Mouse (Mus musculus): ENCODE data around the gene Id3.
A peak's percentile ranks its signal among the peaks of the same experiment; 100 is the strongest.

The Id3 gene

GRCm38 (mm10) chr4:136177612-136178474, 34.5 kb downstream of the Id3 start:
- peak; percentile 60 for DNase-seq (ENCODE audit: low read depth, low spot score)

- no peak for DNase-seq (ENCODE audit: low read depth, low spot score)
These were observed 35.2 kb downstream of the Id3 start for GRCm38 (mm10) chr4:136178475-136178921.

- no peak for DNase-seq (ENCODE audit: low read depth, low spot score)
These were observed 36.2 kb downstream of the Id3 start for GRCm38 (mm10) chr4:136179456-136179855.

DNA sequence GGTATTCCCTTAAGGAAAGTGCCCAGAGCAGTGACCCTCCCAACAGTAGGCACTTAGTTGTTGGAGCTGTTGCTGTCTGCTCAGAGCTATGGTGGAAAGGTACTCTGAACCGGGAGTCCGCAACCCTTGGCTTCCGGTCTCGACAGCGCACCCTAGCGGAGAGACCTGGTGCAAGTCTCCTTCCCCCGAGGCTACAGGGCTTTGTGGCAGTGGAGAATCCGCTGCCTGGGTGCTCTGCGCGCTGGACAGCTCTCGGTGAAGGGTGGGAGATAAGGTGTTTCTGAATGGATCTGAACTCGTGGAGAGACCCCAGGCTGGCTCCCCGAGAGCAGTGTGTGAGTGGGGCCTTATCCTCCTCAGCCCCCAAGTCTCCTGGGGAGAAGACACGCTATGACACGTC, 36.7 kb downstream of the Id3 start:
- peak; percentile 78 for DNase-seq (ENCODE audit: low read depth, low spot score)

- peak; percentile 93 for DNase-seq (ENCODE audit: low read depth, low spot score)
These were observed 37.4 kb downstream of the Id3 start for GRCm38 (mm10) chr4:136180408-136181330.

- DNase-seq (ENCODE audit: low read depth, low spot score) = no peak
These were observed 38.1 kb downstream of the Id3 start for GRCm38 (mm10) chr4:136181367-136181766.

DNA sequence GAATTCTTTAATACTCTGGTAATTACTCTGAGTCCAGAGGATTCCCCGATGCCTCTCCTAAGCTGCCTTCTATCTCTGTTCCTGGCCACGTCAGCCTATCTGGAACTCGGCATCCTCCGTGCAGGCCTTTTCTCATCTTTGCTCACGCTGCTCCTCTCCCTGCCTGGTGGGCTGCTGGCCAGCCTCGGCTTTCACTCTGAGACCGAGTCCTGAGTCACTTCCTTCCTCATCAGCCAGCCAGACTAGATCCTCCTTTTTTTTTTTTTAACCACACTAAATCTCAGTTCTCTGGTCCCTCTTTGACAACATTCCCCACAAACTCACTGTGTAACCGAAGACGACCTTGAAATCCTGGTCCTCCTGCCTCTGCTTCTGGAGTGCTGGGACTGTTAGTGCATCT, 42.1 kb downstream of the Id3 start:
- peak; percentile 59 for DNase-seq (ENCODE audit: low read depth, low spot score)

GRCm38 (mm10) chr4:136186315-136186714, 43.0 kb downstream of the Id3 start:
- no peak for DNase-seq (ENCODE audit: low read depth, low spot score)

DNA sequence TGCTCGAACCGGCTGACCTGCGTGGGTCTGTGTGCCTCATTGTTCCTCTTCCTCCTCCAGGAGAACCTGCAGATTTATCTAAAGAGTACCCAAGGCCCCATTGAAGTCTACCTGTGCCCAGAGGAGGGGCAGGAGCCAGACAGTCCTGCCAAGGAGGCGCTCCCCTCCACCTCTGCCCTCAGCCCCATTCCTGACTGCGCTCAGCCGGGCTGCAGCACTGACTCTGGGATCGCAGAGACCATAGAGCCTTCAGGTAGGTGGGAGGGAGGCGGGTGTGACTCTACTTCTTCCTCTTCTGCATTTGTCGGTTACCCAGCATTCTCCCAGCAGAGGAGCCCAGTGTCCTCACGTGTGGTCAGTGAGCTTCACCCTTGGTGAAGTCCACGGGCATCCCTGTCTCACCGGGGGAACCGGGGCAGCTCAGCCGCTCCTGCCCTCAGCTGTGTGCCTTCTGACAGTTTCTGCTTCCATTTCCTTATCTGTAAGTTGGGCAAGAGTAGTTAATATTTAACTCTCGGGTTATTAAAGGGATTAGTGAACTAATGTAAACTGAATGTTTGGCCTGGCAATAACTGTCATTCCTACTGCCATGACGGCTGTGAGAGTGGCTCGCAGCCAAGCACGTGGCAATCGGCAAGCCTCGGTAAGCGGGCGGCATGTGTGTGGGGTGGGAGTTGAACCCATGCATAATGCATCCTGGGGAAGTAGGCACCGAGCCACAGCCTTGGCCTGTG, 43.6 kb downstream of the Id3 start:
- no peak for DNase-seq (ENCODE audit: low read depth, low spot score)

GRCm38 (mm10) chr4:136188973-136189737, 45.9 kb downstream of the Id3 start:
- DNase-seq (ENCODE audit: low read depth, low spot score) = no peak

DNA sequence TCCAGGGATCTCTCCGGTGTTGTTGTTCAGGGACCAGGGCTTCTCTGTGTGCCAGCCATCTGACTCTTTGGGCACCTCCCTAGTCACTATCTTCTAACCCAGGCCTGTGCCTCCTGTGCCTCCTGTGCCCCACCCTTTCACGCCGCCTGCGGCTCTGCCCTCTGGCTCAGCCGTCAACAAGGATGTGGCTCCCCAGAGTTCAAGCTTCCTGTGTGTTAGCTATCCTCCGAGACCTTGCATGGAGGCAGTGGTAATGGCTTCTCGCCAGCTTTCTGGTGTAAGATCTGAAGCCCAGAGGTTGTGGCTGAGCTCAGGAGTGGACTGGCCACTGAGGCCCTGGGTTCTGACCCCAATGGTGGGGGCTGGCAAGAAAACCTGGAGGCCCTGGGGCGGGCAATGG, 46.6 kb downstream of the Id3 start:
- DNase-seq (ENCODE audit: low read depth, low spot score) = no peak

- DNase-seq (ENCODE audit: low read depth, low spot score) = no peak
These were observed 50.3 kb downstream of the Id3 start for GRCm38 (mm10) chr4:136193571-136193970.

- DNase-seq (ENCODE audit: low read depth, low spot score) = no peak
These were observed 51.7 kb downstream of the Id3 start for GRCm38 (mm10) chr4:136195029-136195428.
